Mouse (Mus musculus): ENCODE measurements around the gene Cmtm4.

DNA sequence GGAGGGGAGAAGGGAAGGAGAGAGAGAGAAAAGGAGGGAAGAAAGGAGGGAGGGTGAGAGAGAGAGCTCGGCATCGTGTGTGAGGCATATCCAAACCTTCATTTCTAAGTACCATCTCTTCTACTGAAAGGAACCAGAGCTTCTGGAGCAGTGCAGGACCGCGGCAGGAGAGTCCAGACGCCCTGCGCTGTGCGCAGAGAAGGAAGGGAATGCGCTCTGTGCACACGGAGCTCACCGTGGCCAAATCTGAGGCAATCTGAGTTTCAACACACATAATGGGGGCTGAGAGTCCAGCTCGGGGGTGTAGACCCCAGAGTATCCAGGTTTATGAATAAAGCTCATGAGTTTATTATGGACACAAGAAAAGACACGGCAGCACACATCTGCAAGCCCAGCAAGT is 26.0 kb downstream of the Cmtm4 start:
- TF ChIP-seq CTCF (IDR thresholded peaks at IDR 0.05; ENCODE audit: low read depth) = no peak
- TF ChIP-seq EP300 (IDR thresholded peaks at IDR 0.05; ENCODE audit: low read depth) = no peak

Data from liver, embryonic 14.5 days (tissue).